Mouse (Mus musculus) liver, embryonic 14.5 days (tissue): Measurements from ENCODE around the gene Nupr1l.
"Not testable (repeated sequence)": the region's sequence is repeated elsewhere in the genome, so short reads cannot be mapped to it uniquely, and the experiment has no call there.

Source experiments
- CTCF ChIP-seq: IDR thresholded peaks from 2 replicates; pipeline ENCODE4 v1.5.1; 2016; ENCODE audit warnings: antibody characterized with exemption, low read depth, control low read depth
- EP300 ChIP-seq: IDR thresholded peaks from 2 replicates; pipeline ENCODE4 v1.6.1; 2016; ENCODE audit warnings: antibody characterized with exemption, low read depth

- TF ChIP-seq CTCF, EP300: not testable (repeated sequence)
These were observed 17.9 kb upstream of the Nupr1l start for GRCm38 (mm10) chr5:129890390-129890789.
